Mouse (Mus musculus) c-Kit-positive CD71-positive TER-119-negative erythroid progenitor cells, embryonic 14.5 days (primary cell): ENCODE results near the gene Sco2.

ENCODE experiments used
- DNase-seq: peaks from one replicate; pipeline ENCODE4 v3.0.0-alpha.2; 2013; ENCODE audit warnings: low read depth

The Sco2 gene

DNA sequence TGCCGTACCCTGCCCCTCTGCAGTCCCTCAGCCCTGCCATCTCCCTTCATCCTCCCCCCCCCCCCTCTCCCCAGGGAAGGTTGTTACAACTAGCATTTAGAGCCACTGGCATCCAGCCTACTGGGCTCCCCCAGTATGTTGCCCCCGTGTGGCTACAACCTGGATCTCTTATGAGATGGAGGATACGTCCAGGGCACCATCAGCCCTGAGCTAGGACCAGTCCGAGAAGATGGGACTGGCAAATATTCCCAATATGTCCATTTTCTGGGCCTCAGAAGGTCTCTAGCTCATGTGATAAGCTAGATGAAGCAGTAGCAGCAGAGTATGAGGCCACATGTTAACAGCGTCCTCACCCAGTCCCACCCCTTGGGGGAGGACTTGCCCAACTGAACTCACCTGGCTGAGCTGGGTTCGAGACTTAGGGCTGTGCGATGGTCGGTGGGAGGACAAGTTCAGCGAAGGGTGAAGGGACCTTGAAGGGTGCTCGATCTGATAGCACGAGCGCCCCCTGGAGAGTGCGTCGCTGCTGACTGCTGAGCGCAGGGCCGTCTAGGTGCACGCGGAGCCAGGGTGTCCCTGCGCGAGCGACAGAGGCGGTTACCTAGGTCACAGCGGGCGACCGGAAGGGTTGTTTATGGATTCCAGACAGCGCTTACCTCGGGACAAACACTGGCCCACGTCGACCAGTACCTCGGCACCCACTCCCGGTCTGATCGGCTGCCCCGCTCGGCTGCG, 452 bp downstream of the Sco2 start:
- peak; percentile 85 for DNase-seq

GRCm38 (mm10) chr15:89372536-89372935, 1.1 kb downstream of the Sco2 start:
- DNase-seq, result no peak

DNA sequence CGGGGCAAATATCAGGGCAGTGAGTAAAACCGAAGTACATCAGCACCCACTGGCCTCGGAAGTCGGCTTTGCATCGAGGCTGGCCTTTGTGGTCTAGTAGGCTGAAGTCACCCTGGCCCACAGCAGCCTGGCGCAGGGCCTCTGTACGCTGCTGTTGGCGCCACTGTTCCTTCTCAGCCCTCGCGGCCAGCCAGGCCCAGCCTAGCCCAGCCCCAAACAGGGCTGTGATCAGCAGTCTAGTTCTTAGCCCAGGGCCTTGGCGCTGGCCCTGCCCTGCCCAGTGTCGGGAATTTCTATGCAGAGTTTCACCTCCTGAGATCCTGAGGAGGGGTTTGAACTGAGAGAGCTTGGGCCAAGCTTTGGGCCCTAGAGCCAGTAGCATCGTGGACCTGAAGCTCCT, 1.6 kb downstream of the Sco2 start:
- no peak for DNase-seq

- DNase-seq, result no peak
Measured at GRCm38 (mm10) chr15:89365141-89365551, 8.5 kb downstream of the Sco2 start.

DNA sequence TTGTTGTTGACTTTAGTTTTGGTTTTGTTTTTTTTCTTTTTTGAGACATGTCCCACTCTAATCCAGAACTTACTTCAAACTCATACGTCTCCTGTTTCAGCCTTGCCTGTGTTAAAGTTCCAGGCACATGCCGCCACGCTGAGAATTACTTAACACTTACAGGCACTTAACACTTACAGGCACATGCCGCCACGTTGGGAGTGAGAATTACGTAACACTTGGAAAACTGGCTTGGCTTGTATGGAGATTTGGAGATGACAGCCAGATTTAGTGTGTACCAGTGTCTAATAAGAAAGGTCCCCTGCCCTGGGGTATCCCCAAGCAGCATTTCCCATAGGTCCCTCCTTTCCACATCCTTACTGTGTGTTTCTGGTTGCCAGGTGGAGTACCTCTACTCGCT, 10.6 kb downstream of the Sco2 start:
- no peak for DNase-seq

DNA sequence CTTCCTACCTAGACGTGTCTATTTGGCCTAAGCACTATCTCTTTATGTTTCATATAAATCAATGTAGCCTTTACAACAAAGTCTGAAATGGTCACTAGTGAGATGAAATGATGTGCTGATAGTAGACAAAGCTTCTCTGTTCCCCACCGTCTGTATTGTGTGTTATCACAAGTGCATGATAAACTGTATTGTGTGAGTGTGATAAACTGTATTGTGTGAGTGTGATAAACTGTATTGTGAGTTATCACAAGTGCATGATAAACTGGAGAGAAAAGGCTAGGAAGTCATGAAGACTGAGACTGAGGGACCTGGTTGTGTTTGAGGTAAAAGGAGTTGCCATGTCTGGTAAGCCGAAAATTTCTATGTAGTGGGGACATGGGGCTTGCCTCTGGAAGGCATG, 14.9 kb downstream of the Sco2 start:
- no peak for DNase-seq

GRCm38 (mm10) chr15:89356372-89356771, 17.3 kb downstream of the Sco2 start:
- peak; percentile 83 for DNase-seq

DNA sequence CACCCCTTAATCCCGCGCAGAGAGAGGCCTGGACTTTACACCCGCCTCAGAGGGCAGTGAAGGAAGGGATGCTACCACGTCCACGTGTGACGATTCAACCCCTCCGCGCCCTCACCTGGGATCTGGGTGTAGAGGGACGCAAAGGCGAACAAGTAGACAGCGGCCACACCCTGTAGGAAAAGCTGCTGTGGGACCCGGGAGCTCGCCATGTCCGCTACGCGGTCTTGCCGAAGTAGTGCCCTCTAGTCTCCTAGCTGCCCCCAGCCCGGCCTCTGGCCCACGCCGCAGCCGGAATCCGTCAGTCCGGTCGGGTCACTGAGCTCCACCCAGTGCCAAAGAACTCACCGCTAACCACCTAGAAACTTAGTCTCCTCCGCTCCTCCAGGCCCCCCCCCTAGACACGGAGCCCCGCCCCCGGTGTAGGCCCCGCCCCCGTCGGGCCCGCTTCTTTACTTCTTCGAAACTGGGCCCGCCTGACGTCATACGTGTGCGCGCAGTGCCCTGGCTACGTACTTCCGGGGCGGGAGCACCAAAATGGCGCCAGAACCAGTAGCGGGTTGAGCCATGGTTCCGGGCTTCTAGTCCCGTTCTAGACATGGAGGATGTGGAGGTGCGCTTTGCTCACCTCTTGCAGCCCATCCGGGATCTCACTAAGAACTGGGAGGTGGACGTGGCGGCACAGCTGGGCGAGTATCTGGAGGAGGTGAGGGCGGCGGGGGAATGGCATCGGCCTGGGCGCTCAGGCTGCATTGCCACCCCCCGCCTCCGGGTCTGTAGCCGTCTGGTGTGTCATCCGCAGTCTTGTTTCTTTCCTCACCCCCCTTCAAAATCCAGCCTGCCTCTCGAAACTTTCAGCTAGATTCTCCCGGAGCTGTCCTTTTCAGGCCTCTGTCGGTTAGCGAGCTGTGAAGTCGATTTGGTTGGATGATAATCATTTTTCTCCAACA, 18.1 kb downstream of the Sco2 start, which contains the start of the genes Lmf2 and Ncaph2:
TSS of gene Lmf2 (minus strand) at position 419 of the 947 bp plus-strand sequence.
TSS of gene Ncaph2 (plus strand) at position 479 of the 947 bp plus-strand sequence.
- DNase-seq, result peak; percentile 94

DNA sequence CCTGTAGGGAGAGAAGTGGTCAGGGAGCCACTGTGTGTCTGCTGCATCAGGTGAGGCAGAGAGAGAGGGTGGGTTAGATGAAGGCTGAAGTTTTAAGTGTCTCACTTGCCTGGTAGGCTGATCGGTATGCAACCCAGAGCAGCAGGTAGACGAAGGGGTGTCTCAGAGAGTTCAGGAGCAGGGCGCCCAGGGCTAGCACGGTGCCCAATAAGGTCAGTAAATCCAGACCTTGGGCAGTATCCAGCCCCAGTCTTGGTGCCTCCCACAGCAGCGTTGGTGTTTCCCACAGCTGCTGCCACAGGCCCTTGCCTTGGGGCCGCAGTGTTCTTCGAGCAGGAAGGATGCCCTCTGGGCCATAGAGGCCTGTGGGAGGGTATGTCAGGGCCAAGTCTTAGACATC, 19.2 kb downstream of the Sco2 start:
- DNase-seq, result no peak

DNA sequence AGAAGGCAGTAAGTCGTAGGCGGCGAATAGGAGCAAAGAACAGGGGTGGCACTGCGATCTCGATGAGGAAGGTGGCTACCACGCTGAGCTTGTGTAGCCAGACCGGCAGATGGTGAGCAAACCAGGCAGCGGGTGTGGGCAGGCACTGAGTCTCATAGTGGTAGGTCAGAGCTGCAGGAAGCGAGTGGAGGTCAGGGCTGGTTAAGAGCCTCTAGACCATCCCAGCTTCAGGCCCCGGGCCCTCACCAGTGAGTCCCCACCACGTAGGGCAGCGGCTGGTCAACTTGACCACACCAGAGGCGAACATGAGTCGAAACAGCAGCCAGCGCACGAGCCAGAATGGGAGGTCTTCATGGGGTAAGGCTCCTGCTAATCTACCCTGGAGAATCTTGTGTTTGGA, 19.8 kb downstream of the Sco2 start:
- DNase-seq, result no peak

DNA sequence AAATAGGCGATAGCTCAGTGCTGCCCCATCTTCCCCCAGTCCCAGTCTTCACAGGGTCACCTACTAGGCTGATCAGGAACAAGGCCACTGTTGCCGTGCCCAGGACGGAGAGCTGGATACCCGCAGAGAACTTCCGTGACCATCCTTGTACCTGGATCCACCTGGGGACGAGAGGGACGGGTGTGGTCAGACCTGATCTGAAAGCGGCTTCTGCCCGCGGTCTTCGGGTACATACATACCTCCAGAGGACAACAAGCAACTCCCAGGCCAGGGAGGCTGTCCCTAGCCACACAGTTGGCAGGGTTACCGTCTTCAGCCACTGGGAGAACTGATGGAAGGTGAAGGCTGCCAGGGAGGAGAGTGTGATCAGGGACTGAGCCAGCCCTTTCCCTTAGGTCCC, 20.9 kb downstream of the Sco2 start:
- DNase-seq, result no peak

DNA sequence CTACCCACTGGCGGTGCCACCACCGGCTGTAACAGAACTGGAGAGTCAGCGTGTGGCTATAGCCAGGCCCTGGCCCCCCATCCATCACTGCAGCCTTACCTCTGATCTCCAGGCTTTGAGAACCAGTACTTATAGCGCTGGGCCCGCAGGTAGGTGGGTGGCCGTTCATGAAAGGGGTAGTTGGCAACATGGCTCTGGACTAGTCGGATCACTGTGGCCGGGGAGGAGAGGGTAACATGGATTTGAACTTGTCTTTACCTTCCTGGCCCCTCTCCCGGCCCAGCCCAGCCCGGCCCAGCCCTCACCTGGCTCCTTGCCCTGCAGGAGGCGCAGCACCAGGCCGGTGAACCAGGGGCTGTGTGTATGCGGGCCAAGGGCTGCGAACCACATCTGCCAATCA, 21.6 kb downstream of the Sco2 start:
- no peak for DNase-seq

DNA sequence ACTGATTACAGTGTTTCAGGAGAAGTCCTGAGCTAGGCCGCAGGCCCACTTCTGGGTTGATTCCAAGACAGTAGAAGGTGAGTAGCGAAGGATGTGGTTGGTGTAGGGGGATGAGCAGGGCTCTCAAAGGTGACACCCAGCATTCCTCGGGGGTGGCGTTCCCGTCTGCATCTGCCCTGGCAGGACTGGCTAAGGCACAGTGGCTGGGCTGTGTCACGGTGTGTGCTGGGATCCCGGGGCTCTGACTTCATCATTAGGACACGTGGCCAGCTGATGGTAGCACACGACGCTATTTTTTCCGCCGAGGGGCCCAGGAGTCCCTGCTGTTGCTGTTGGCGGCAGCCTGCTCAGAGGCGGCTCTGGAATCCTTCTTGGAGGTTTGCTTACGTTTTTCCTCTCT, 22.3 kb downstream of the Sco2 start:
- no peak for DNase-seq

DNA sequence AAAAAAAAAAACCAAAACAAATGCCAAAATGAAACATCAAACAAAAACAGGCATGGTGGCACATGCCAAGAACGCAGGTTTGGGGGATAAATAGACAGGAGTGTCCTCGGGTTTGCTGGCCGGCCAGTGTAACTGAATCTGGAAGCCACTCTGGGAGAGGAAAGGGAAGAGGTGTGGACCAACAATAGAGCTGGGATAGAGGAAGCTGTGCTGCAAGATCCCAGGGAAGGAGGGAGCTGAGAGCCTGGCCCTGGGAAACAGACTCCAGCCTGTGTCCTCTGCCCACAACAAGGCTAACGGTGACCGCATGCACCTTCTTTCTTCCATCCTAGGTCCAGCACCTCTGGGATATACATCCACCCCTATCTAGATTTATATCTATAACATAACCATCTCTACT, 23.2 kb downstream of the Sco2 start:
- DNase-seq, result no peak

DNA sequence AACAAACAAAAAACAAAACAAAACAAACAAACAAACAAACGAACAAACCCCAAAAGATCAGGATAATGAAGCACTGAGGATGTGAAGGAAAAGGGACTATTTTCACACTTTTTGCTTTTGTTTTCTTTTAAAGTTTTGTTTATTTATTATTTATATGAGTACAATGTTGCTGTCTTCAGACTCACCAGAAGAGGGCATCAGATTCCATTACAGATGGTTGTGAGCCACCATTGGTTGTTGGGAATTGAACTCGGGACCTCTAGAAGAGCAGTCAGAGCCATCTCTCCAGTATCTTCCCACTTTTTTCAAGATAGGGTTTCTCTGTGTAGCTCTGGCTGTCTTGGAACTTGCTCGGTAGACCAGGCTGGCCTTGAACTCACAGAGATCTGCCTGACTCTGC, 30.3 kb downstream of the Sco2 start:
- DNase-seq, result no peak

GRCm38 (mm10) chr15:89341678-89342077, 32.0 kb downstream of the Sco2 start:
- DNase-seq, result no peak

DNA sequence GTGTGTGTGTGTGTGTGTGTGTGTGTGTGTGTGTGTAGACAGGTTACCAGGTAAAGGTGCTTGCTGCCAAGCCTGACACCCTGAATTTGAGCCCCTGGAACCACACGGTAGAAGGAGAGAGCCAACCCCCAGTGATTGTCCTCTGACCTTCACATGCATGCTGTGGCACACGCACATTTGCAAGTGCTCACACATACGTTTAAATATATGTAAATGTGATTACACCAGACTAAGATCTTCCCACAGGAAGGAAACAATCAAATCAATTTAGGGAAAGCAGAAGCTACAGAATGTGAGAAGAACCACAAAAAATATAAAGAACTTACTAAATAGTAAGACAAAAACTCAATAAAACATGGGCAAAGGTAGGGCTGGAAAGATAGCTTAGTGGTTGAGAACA, 33.5 kb downstream of the Sco2 start:
- DNase-seq, result no peak

- no peak for DNase-seq
Measured at GRCm38 (mm10) chr15:89339696-89340095, 34.0 kb downstream of the Sco2 start.

DNA sequence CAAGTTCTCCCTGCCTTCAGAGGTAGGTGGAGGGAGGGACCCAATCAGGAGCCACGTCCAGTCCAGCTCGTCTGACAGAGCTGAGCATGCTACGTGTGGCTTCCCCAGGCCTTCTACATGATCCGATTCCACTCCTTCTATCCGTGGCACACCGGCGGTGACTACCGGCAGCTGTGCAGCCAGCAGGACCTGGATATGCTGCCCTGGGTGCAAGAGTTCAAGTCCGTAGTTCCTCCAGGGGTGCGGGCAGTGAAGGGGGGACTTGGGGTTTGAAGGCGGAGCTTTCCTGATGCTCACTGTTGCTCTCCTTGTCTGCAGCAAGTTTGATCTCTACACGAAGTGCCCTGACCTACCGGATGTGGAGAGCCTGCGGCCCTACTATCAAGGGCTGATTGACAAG, 37.2 kb downstream of the Sco2 start:
- no peak for DNase-seq

GRCm38 (mm10) chr15:89334774-89335537, 38.7 kb downstream of the Sco2 start:
- no peak for DNase-seq

GRCm38 (mm10) chr15:89334271-89334670, 39.4 kb downstream of the Sco2 start, which contains the start of gene Miox:
TSS of gene Miox (plus strand) at chr15:89334398.
- DNase-seq, result no peak

GRCm38 (mm10) chr15:89326441-89326840, 47.2 kb downstream of the Sco2 start:
- DNase-seq, result no peak
